Mouse (Mus musculus): ENCODE data around the gene Ldb2.

Ldb2 gene

DNA sequence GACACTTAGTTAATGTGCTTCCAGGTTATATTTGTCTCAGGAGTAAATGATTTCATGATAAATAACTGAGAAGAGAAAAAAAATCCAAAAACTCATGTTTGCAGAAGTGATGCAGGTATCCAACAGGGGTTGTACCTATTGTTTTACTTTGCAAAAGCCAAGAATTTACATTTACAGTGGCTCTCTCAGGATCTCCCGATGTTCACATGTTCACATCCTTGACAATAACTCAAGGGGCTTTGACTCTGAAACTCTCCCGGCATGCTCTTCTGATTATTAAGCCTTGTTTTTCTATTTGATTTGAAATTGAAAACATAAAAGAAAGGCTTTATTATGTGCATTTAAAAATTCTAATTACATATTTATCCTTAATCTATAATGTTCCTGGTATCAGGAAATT lies 260.8 kb downstream of the Ldb2 start:
- DNase-seq (ENCODE audit: low spot score), result no peak

GRCm38 (mm10) chr5:44538000-44538395 lies 261.5 kb downstream of the Ldb2 start:
- DNase-seq (ENCODE audit: low spot score), result peak; percentile 79

DNA sequence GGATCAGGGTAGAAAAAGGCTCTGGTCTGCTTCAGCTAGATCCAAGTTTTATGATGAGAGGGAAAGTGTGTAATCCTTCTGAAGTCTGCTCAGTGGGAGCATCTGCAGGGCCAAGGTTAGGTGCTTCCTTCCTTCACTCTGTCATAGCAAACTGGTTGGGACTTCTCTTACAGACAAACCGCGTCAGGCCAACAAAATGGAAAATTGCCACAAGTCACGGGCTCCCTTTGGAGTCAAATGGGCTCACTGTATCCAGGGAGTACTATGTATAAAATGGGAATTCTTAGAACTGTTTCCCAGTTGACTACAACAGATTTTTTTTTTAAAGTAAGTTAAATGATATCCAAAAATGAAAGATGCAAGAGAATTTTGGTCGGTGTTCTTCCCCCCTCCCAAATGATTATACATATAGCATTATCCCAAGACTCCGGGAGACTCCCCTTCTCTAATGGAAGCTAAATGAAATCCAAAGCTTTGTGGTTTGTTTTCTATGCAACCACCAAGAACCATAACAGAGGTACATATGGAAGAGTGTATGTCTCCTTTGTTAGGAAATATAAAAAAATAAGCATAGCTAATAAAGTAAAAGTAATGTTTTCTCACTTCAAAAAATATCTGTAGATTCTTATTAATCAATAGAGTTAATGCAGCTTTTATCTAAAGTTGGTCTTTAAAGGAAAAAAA lies 262.0 kb downstream of the Ldb2 start:
- DNase-seq (ENCODE audit: low spot score), result no peak

- no peak for DNase-seq (ENCODE audit: low spot score)
Measured at GRCm38 (mm10) chr5:44529466-44529865, 270.0 kb downstream of the Ldb2 start.

GRCm38 (mm10) chr5:44529001-44529400 lies 270.5 kb downstream of the Ldb2 start:
- DNase-seq (ENCODE audit: low spot score), result no peak

- DNase-seq (ENCODE audit: low spot score), result no peak
Measured at GRCm38 (mm10) chr5:44505221-44505620, 294.3 kb downstream of the Ldb2 start.

DNA sequence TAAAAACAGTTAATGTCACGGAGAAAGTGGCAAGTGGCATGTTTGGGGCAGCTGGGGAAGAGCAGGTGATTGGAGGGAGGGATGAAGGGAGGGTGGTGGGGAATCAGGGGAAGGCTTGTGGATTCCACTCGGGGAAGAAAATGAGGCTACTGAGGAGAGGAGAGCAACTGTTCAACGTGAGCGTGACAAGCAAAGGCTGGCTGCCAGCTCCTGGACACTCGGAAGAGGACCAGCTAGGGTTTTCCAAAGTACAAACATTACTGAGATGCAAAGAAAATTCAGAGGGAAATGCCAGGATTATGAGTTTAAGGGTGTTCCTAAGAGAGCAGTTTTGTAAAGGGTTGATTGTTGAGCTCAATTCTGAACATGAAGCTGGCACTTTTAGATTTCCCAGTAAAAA lies 294.7 kb downstream of the Ldb2 start:
- no peak for DNase-seq (ENCODE audit: low spot score)

GRCm38 (mm10) chr5:44498229-44498628 lies 301.3 kb downstream of the Ldb2 start:
- no peak for DNase-seq (ENCODE audit: low spot score)

DNA sequence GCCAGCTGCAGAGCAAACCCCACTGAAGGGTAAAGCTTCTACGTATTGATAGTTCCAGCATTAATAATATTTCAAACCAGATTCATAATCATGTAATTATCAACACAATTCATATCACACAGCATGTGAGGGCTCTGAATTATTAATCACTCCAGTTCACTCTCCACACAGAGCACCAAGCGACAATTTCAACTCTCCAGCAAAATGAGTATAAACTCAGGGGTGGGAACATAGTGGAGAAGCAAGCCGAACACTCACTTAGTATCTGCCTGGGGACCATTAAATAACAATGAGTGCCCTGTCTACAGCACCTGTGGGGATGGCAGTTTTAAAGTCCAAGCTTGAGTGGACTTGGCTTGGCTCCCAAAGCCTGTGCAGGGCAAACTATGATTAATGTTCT lies 302.6 kb downstream of the Ldb2 start:
- no peak for DNase-seq (ENCODE audit: low spot score)

DNA sequence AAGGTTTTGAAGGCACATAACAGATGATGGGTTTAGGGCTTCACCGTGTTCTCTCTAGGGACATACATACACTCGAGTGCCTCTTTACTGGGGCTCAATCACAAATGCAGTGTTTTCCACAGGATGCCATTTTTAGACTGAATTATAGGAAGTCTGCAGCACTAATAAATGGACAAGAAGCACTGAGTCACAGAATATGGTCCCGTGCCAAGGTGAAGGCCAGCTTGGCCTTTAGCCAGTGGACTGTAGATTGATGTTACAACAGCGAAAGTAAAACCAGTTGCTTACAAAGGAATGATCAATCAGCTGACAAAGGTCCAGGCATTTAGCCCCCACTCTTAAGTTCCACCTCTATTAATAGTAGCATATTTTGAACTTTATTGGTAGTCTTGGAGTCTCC lies 304.4 kb downstream of the Ldb2 start:
- DNase-seq (ENCODE audit: low spot score), result no peak

GRCm38 (mm10) chr5:44494133-44494532 lies 305.3 kb downstream of the Ldb2 start:
- no peak for DNase-seq (ENCODE audit: low spot score)

GRCm38 (mm10) chr5:44491526-44491925 lies 308.0 kb downstream of the Ldb2 start:
- DNase-seq (ENCODE audit: low spot score), result no peak

DNA sequence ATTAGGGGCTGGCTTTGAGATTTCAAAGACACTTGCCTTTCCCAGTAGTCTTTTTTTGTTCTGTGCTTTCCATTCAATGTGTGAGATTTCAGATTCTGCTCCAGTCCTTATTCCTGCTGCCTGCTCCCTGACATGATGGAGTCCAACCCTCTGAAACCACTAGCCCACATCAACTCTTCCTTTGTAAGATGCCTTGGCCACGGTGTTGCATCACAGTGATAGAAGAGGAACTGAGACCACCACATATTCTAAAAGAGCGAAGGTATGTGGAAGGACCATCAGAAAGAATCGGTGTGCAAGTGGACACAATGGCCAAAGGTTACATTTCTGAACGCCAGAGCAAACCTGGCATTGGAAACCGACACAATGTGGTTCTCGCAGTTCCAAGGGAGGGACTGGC lies 309.0 kb downstream of the Ldb2 start:
- DNase-seq (ENCODE audit: low spot score), result no peak

DNA sequence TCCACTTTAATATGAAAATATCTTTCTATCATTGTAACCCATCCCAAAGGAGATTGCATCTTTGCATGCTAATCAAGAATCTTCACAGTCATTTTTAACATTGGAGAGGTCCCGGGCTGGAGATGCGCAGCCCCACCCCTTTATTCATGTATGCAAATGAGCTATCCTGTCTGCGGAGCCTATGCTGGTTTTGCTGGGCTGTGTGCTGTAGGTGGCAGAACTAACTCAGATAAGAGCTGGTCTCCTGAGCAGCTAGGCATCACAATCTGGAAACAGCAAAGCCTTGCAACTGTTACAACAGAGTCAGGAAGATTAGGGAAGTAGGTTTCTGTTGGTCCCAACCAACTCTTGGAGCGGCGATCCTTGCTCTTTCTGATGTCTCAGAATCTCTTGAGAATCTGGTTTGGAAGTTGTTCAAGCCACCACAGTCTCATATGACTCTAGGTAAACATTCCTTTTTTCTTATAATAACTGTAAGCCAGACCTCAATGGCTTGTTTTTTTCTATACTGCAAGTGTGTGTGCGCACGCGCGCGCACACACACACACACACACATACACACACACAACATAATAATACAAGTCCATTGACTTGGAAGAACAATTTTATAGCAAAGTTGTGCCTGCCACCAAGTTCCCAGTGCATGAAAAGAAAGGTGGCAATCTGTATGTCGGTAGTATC lies 315.9 kb downstream of the Ldb2 start:
- peak; percentile 13 for DNase-seq (ENCODE audit: low spot score)

GRCm38 (mm10) chr5:44481406-44481805 lies 318.1 kb downstream of the Ldb2 start:
- DNase-seq (ENCODE audit: low spot score), result no peak

GRCm38 (mm10) chr5:44476356-44476755 lies 323.1 kb downstream of the Ldb2 start:
- no peak for DNase-seq (ENCODE audit: low spot score)

GRCm38 (mm10) chr5:44475543-44475942 lies 323.9 kb downstream of the Ldb2 start:
- DNase-seq (ENCODE audit: low spot score), result no peak

DNA sequence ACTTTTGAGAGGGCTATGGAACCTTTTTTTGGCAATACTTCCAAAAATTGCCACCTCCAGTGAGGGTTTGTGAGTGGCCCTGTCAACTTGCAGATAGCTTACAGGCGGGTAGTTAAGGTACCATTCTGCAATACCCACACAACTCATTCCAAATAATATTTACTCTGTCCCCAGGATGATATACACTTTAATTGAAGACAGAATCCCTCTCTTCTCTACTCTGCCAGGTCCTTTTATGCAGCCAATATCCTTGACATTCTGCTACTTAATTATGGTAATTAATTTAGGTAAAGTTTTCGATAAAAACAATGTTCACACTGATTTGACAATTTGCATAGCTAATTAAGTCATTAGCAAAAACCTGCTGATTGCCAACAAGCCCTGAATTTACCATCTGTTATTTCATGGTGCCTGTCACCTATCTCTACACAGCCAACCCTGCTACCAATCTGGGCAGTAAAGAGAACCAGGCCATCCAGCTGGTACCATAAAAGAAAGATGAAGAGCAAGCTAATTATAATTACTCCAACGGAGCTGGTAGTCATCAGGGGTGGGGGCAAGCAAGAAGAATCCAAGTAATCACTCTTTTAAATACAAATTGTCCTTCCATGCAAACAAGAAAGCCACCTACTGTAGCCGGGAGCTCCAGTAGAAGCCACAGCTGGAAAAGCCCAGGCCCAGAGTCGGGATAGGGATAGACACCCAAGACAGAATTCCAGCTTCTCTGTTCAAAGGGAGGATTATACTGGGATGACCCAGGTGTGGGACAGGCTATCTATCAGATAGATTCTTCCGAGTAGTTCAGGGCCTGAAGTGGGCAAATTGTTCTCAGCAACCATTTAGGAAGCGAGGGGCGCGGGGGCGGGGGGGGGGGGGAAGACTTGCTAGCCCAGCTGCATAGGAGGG lies 325.4 kb downstream of the Ldb2 start:
- no peak for DNase-seq (ENCODE audit: low spot score)

GRCm38 (mm10) chr5:44465238-44465637 lies 334.2 kb downstream of the Ldb2 start:
- no peak for DNase-seq (ENCODE audit: low spot score)

Data from MN1 (cell line).